Mouse (Mus musculus) layer of hippocampus, postnatal 10 days (tissue): ENCODE results near the gene Vps26c. TPM values are rescaled to one million over a fixed set of nuclear protein-coding genes. Genes with fewer than 3 reads are reported as not detected.
"Not testable (repeated sequence)": the region's sequence is repeated elsewhere in the genome, so short reads cannot be mapped to it uniquely, and the experiment has no call there.

Experiments used
- DNase-seq, 2 experiments: peaks; one replicate each; pipeline ENCODE4 v3.0.0; 2021; ENCODE audit warnings: low spot score in 2 of 2
- total RNA-seq, 2 experiments: library from RNA; stranded (reverse); gene quantifications; 2 replicates each; pipeline ENCODE4 v1.2.3; 2021

Gene Vps26c
- total RNA-seq, 2 experiments from 2014 or later: 32.1 to 42.0 TPM

DNA sequence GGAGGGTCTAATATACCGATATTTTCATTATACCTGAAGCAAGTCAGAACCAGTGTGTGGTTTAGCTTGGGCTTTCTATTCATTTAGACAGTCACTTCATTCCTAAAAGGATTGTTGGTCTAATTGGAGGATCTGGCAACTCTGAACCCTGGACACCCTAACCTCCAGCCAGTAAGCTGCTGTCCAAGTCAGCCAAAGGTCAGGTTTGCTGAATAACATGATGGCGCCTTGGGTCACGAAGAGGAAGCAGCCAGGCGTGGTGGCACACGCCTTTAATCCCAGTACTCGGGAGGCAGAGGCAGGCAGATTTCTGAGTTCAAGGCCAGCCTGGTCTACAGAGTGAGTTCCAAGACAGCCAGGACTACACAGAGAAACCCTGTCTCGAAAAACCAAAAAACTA is 29.5 kb downstream of the Vps26c start:
- not testable (repeated sequence) for DNase-seq

DNA sequence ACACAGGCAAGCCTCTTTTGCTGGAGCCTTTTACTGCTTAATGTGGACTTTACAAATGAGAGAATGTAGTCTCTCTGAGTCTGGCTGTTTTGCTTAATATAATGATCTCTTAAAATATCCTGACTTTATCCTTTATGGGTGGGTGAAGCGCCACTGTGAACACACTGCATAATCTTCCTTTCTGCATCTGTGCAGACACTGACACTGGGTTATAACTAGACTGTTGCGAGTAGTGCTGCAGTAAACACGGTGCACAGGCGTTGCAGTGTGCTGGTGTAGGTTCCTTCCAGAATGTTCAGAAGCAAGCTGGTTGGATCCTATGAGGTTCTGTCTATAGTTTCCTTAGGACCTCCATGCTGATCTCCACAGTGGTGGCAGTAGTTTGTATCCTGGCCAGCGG is 37.3 kb downstream of the Vps26c start:
- no peak for DNase-seq

DNA sequence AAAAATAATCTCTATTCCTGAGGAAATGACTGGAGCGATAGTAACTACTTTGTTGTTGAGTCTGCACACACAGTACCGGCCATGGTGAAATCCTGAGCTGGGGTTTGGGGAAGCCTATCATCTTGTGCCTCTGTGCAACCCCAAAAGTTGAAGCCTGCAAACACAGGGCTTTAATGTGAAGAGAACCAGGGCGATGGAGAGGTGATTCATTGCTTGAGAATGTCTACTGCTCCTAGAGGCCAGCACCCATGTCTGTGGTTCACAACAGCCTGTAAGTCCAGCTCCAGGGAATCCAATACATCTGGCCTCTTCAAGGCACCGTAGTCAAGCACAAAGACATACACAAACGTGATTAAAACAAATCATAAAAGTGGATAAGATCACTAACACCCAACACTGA is 39.3 kb downstream of the Vps26c start:
- no peak for DNase-seq

DNA sequence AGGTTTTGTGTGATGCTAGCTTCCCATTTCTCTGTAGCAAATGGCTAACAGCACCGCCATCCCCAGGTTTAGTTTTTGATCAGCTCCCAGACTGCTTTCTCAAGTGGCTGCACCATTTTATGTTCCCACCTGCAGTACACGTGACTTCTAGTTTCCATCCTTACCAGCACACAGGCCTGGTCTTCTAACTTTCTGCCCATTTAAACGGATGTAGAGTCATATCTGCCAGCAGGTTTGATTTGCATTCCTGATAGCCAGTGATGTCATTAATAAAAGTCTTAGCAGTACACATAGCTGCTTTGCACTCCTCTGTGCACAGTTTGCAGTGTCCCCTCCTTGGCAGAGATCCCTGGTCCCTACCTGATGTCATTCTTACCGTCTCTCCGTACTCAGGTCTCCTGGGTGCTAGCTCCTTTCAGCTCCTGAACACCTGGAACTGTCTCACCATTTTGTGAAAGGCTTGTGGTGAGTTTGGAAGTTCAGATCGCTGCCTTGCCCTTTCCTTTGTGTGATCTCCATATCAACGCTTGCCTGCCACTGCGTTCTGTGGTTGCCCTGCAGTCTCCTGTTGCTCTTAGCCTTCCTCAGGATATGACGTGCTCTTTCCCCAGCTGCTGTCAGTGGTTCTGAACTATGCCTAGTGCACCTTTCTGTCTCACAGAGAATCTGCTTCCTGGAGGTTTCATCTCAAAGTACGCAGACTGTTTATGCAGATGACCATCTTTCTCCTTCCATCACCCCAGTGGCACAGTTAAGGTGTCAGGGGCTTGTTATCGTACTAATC is 41.7 kb downstream of the Vps26c start:
- DNase-seq: no peak

DNA sequence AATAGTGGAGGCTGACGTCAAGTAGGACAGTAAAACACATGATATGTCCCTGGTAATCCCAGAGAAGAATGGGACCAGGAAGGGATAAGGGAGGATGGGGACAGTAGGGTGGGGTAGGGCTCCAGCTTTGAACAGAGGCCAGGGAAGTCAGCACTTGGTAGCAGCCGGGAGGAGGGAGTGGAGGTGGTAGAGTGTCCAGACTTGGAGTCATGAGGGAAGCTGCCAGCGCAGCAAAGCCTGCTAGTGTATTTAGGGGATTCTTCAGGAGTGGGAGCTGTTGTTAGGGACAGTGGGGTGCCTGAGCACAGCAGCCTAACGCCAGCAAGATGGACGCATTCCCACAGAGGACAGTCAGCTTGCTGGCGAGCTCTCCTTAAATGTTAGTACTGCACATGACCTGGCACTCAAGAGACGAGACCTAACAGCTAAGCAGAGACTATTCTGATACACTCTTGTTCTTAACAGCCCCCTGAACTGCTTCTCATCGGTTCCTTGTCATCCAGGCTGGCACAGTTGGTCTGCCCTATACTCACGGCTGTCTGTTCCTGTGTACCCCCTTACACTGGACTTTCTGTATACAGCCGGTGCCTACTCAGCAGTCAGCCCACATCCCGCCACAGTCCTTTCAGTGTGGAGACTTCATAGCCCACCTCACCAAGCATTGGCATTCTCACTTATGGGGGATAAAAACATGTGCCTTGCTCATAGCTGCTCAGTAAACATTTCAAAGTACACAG is 53.4 kb downstream of the Vps26c start:
- DNase-seq: peak; percentile 55 to 60

DNA sequence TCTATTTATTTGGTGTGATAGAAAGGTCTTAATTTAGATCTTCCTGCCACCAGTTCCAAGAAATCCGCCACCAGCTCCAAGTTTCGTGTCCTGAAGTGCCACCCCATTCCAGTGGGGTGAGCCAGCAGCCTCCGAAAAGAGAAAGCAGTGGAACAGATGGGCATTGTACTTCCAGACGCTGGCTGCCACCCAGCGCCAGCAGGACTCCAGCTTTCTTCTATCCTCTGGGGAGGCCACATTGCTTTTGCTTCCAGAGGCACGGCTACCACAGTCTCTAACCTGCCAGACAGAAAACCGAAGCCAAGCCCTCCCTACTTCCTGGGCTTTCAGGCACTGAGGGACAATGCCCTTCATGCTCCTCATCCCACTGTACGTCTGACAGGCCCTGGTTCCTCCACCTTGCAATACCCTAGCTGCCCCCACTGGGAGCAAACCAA is 54.1 kb downstream of the Vps26c start:
- peak; percentile 74 to 80 for DNase-seq

DNA sequence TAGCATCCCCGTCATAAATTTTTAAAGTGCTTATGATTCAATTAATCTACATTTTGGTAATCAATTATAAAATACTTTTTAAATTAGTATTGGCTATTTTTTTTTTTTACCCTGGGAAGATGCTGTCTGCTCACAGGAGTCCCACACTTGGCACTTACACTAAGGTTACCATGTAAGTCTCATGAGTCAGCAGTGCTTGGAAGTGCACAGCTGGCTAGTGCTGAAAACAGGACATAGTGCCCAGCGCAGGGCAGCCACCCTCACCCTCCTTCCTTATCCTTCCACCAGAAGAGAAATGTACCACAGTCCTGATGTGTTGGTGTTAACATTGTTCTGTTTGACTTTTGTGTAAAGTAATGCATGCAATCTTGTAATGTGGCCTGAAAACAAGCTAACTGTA is 58.2 kb downstream of the Vps26c start:
- no peak for DNase-seq

DNA sequence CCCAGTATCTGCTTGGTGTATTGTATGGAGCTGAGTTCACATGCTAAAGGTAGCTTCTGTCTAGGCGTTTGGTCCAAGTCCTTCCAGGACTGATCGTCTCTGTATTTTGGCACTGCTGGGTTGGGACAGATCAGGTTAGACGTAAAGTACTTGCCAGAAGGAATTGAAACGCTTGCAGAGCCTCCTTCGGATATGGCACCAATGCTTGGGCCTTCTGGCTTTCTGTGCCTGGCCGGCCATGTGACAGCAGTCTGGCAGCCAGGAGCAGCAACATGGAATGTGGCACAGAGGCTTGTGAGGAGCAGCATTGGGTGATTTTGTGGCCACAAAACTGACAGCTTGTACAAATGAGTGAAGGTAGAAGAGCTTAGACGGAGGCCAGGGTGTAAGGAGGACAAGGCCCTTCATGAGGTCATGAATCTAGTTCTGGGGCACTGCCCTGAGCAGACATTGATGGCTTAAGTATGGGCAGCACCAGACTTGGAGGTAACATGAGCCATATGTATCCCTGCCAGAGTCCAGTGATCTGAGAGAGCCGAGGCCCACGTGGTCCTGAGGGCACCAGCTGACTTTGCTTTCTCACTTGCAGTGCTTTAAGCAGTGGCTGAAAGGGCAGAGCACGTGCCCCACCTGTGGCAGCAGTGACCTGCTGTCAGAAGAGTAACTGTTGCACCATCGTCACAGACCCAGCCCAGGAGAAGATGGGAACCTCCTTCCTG is 59.1 kb downstream of the Vps26c start:
- DNase-seq: no peak

DNA sequence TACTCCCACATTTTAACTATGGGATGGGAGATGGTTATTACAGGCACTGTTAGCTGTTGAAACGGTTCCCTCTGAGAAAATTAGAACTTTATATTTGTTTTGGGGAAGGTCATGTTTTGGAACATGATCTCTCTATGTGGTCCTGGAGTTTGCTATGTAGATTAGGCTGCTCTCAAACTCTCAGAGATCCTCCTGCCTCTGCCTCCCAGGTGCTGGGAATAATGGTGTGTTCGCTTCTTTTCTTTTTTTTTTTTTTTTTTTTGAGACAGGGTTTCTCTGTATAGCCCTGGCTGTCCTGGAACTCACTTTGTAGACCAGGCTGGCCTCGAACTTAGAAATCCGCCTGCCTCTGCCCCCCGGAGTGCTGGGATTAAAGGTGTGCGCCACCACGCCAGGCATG is 60.3 kb downstream of the Vps26c start:
- DNase-seq: not testable (repeated sequence)

DNA sequence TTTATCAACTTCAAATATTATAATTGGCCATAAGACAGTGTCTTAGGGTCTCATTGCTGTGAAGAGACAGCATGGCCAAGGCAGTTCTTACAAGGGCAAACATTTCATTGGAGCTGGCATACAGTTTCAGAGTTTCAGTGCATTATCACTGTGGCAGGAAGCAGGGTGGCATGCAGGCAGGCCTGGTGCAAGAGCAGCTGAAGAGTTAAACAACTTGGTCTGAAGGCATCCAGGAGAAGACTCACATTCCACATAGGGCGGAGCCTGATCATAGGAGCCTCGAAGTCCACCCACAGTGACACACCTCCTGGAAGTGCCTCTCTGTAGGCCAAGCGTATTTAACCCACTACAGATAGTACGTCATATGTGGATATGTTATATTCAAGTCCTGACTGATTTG is 60.7 kb downstream of the Vps26c start:
- DNase-seq: no peak

DNA sequence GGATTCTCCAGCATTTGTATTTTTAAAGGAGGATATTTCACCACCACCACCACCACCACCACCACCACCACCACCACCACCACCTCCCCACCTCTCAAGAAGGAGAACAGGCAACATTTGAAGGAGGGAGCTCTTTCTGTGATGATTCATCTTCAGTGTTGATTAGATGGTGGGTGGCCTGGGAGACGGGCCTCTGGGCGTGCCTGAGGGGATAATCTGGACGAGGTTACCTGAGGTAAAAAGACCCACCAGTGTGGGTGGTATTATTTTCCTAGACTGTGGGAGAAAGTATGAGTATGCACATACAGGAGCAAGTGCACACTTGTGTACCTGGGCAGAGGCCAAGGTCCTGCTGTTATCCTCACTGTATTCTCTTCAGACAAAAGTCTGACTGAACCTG is 62.6 kb downstream of the Vps26c start:
- DNase-seq: no peak

DNA sequence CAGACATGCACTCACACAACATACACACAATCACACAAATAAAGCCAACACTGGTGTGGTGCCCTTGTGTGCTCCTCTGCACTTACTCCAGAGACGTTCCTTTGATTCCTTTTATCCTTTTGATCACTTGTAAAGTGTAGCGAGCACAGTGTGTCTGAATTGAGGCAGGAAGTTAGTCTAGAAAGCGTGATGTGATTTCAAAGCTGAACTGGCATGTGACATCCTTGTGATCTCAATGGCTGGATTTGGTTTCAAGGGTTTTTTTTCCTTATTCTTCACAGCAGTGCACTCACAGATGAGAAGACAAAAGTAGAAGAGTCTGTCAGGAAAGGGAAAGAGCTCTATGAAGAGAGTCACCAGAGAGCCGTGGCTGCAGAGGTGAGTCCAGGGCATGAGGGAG is 72.5 kb downstream of the Vps26c start:
- DNase-seq: no peak

DNA sequence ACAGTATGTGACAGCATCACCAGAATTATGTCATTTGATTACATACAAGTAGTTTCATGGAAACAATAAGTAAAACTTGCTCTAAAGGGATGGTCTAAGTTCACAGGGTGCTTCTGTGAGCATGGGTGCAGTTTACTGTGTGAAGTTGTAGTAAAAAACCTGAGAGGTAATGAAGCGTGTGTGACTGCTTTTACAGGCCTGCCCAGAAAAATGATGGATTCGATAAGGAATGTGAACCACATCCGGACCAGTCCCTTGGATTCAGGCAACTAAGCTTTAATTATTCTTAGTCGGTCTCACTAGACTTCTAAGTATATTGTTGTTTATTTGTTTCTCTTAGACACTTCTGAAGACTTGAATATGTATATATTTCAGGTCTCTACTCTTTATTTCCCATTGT is 73.9 kb downstream of the Vps26c start:
- no peak for DNase-seq

DNA sequence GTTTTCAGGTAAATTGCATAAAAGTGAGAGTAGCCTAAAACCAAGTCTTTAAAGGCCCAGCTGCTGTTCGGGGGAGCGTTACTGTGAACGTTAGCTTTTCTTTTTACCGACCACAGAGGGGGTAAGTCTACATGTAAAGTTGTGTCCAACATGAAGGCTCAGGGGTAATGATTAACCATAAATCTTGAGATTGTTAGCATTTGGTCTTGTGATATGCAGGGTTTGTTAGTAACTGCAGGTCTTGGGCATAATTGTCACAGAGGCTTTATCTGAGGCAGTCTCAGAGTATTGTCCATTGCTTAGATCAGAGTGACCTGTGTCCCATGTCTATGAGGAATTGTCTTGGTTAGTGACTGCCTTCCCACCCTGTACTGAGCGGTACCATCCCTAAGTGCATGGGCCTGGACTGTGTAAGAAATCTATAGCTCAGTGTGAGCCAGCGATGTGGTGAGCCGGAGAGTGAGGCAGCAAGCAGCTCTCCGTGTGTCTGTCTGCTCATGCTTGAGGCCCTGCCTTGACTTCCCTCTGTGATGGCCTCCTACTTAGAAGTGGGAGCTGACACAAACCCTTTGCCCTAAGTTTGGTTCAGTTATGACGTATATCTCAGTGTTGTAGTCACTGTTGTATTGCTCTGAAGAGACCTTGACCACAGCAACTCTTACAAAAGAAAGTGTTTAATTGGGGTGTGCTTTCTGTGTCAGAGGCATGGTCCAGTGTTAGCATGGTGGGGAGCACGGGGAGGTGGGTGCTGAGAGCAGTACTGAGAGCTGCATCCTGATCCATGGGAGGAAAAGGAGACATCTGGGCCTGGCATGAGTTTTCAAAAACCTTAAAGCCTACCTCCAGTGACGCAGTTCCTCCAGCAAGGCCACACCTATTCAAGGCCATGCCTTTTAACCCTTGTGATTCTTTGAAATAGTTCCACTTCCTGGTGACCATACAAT is 74.8 kb downstream of the Vps26c start:
- DNase-seq: no peak

DNA sequence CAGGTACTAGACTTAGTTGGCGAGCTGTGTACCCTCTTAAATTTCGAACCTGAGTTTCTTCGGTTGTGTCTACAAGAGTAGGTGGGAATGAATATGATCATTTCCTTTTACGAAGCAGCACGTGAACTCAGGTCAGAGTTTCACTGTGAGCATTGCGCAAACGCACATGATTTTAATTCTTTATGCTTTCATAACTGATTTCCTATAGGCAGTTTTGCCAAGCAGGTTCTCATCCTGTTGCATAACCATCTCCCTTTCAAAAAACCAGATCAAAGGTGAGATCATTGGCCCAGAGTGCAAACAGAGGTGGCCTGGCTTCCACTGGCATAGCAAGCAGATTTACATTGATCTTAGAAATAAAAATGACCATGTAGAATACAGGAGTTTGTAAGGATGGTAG is 77.0 kb downstream of the Vps26c start:
- no peak for DNase-seq

DNA sequence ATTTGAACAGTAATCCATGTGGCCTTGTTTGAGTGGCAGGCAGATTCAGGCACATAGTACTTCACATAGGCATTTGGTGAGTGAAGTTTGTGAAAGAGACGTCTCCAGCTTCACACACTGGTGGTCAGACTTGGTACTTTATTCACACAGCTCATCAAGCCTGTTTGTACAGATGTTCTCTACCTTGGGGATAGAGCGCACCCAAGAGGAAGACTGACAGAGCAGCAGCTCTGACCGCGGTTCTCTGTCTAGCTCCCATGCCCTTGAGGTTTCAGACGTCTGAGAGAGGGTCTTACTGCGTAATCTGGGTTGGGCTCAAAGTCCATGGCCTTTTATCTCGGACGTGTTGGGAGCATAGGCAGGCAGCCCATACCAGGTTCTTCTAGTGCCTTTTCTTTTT is 77.5 kb downstream of the Vps26c start:
- no peak for DNase-seq

Other genes starting within 250 kb of the Vps26c start
- 10 to 100 TPM; 12.1 to 14.1 TPM for gene Hlcs, start 213.3 kb downstream of the Vps26c start, total RNA-seq
- under 1 TPM; 0.32 to 0.42 TPM for gene Ripply3, start 198.4 kb downstream of the Vps26c start, total RNA-seq
- 100 to 1,000 TPM; 751 to 808 TPM for gene Ttc3, start 156.2 kb downstream of the Vps26c start, total RNA-seq
- gene Pigp, start 155.0 kb downstream of the Vps26c start, total RNA-seq: 10 to 100 TPM; 42.8 to 55.0 TPM
- 10 to 100 TPM; 84.0 to 88.8 TPM for gene Dyrk1a, start 43.2 kb upstream of the Vps26c start, total RNA-seq